Mouse (Mus musculus): ENCODE data around the gene Ckap4. TPM values are rescaled to one million over a fixed set of nuclear protein-coding genes. Genes with fewer than 3 reads are reported as not detected.
A peak's percentile ranks its signal among the peaks of the same experiment; 100 is the strongest.
"Not testable (repeated sequence)": the region's sequence is repeated elsewhere in the genome, so short reads cannot be mapped to it uniquely, and the experiment has no call there.

Gene Ckap4
- total and polyA plus RNA-seq, 2 experiments from 2014 or later, result 50.1 to 66.3 TPM

DNA sequence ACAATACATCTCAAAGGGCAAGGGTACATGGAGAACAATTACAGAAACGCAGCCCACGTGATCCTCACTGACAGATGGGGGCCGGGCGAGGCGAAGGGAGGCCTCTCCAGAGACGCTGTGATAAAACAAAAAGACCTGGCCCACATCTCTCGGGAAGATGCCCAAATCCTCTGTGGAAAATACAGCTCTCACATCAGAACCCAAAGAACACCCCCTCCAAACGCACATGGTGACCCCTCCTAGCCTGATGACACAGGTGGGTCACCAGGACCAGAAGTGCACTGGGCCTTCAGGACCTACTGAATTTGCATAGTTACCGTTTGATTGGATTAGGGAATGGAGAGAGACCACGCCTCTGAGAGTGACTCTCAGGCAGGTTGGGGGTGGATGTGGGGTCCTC, 7.4 kb downstream of the Ckap4 start:
- WGBS, result 60% methylated on average over 10 of the region's 10 CpGs
- H3K27ac ChIP-seq (ENCODE audit: low read depth, low read length), result no peak overlapping the region
- peaks cover 25% of the 10 kb centered on the region for H3K36me3 ChIP-seq (ENCODE audit: insufficient read depth)
- DNase-seq (no peak), ATAC-seq (no peak)
- TF ChIP-seq CTCF (IDR thresholded peaks at IDR 0.05; ENCODE audit: low read depth), result no peak
- no peaks in the 10 kb centered on the region for H3K27me3 ChIP-seq (ENCODE audit: insufficient read depth, low read length)
- no peak overlapping the region for H3K4me2 ChIP-seq (ENCODE audit: low read depth)
- H3K4me3 ChIP-seq (ENCODE audit: low read depth, low read length), result no peak overlapping the region
- no peak overlapping the region for H3K9ac ChIP-seq
- H3K9me3 ChIP-seq (ENCODE audit: low read length), result no peaks in the 10 kb centered on the region
- peaks cover 4% of the 10 kb centered on the region; the same call in 1 of the 2 replicates for H3K4me1 ChIP-seq (ENCODE audit: insufficient read depth)

DNA sequence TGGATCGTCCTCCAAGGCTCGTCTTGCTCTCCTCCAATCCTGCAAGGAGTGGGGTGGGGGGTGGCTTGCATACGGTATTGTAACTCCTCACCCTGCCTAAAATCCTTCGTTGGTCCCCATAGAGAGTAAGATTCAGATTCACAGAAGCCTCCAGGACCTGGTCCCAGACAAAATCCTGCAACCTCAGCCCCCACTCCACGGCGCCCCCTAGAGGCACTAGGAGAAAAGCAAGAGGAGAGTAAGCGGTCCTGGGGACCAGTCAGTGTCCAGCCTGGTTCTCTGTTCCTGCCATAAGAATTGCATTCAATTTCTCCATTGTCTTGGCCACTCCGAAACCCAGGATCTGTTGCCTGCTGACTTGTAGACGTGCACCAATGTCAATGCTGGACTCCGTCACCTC, 10.2 kb downstream of the Ckap4 start:
- Histone ChIP-seq H3K4me1 (ENCODE audit: insufficient read depth) (no peaks in the 10 kb centered on the region), H3K9ac (no peak overlapping the region), H3K36me3 (ENCODE audit: insufficient read depth) (peaks cover 25% of the 10 kb centered on the region), H3K4me2 (ENCODE audit: low read depth) (no peak overlapping the region), H3K27me3 (ENCODE audit: insufficient read depth, low read length) (no peaks in the 10 kb centered on the region), H3K9me3 (ENCODE audit: low read length) (no peaks in the 10 kb centered on the region), H3K27ac (ENCODE audit: low read depth, low read length) (no peak overlapping the region), H3K4me3 (ENCODE audit: low read depth, low read length) (no peak overlapping the region)
- DNase-seq, result no peak
- WGBS, result 54% methylated on average over 10 of the region's 10 CpGs
- ATAC-seq, result no peak
- TF ChIP-seq CTCF (IDR thresholded peaks at IDR 0.05; ENCODE audit: low read depth), result peak; percentile 40; the same call in 1 of the 2 replicates

DNA sequence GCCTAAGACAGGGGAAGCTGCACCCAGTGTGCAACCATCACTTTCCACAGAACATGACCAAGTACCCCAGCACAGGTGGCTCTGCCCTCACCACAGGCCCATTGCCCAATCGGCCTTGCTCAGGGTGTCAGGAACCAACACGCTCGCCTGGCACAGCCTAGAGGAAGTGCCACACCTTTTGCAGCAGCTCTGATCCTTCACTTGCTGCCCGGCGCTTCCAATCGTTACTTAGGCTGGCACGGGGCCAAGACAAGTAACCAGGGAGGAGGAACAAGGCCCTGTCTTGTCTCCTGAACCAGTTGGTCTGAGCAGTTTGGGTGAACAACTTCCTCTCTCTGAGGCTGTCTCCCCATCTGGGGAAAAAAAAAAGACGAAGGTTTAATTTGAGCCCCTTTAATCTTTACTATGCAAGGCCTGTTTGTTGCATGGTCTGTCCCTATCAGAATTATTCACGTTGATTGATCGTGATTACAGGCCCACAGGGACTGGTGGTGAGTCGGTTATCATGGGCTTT, 17.4 kb downstream of the Ckap4 start:
- no peak overlapping the region for H3K4me2 ChIP-seq (ENCODE audit: low read depth)
- H3K27me3 ChIP-seq (ENCODE audit: insufficient read depth, low read length), result no peaks in the 10 kb centered on the region
- no peaks in the 10 kb centered on the region for H3K9me3 ChIP-seq (ENCODE audit: low read length)
- ATAC-seq (0 out of 2 replicates have a peak, but pooled peaks have one; percentile 21), DNase-seq (no peak)
- H3K36me3 ChIP-seq (ENCODE audit: insufficient read depth), result no peaks in the 10 kb centered on the region
- 58% methylated on average over 11 of the region's 11 CpGs for WGBS
- no peak for TF ChIP-seq CTCF (IDR thresholded peaks at IDR 0.05; ENCODE audit: low read depth)
- H3K4me1 ChIP-seq (ENCODE audit: insufficient read depth), result no peaks in the 10 kb centered on the region
- no peak overlapping the region for H3K27ac ChIP-seq (ENCODE audit: low read depth, low read length)
- H3K9ac ChIP-seq, result no peak overlapping the region
- no peak overlapping the region for H3K4me3 ChIP-seq (ENCODE audit: low read depth, low read length)

DNA sequence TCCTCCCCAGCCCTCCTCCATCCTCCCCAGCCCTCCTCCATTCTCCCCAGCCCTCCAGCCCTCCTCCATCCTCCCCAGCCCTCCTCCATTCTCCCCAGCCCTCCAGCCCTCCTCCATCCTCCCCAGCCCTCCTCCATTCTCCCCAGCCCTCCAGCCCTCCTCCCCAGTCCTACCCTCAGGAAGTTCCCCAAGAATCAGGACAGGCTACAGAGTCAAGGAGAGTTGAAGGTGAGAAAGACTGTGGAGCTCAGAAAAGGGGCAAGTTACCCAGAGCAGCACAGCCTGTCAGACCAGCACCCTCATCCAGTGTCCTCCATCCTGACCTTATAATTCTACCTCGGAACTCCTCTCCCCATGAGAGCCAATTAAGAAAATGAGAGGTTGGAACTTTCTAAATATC, 17.9 kb downstream of the Ckap4 start:
- not testable (repeated sequence) for H3K9ac ChIP-seq; H3K27me3 ChIP-seq (ENCODE audit: insufficient read depth, low read length); H3K27ac ChIP-seq (ENCODE audit: low read depth, low read length); H3K9me3 ChIP-seq (ENCODE audit: low read length); H3K4me1 ChIP-seq (ENCODE audit: insufficient read depth); H3K4me3 ChIP-seq (ENCODE audit: low read depth, low read length); DNase-seq; H3K36me3 ChIP-seq (ENCODE audit: insufficient read depth); H3K4me2 ChIP-seq (ENCODE audit: low read depth)
- 0 out of 2 replicates have a peak, but pooled peaks have one; percentile 21 for ATAC-seq
- 54% methylated on average over 1 of the region's 1 CpGs for WGBS

DNA sequence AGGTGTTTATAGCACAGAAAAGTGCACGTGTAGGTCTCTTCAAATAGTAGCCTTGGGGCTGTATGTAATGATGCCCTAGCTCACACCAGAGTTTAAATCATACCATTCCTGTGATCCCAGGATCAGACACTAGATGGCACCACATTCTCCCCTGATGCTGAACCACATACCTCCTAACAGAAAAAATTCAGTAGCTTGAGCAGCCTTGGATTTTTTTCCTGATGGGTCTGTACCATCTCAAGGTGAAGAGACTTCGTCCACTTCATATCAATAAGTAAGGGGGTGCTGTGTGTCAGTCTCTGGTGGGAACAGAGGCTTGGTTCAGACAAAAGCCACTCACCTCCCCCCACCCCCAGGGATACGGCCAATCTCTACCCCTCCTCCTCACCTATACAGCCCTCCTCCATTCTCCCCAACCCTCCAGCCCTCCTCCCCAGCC, 18.3 kb downstream of the Ckap4 start:
- H3K27ac ChIP-seq (ENCODE audit: low read depth, low read length), result no peak overlapping the region
- H3K9me3 ChIP-seq (ENCODE audit: low read length), result no peaks in the 10 kb centered on the region
- no peaks in the 10 kb centered on the region for H3K27me3 ChIP-seq (ENCODE audit: insufficient read depth, low read length)
- DNase-seq, result peak; percentile 88
- H3K9ac ChIP-seq, result no peak overlapping the region
- peak; percentile 85 for ATAC-seq
- TF ChIP-seq CTCF (IDR thresholded peaks at IDR 0.05; ENCODE audit: low read depth), result peak; percentile 88
- 15% methylated on average over 3 of the region's 3 CpGs for WGBS
- H3K4me2 ChIP-seq (ENCODE audit: low read depth), result no peak overlapping the region
- no peaks in the 10 kb centered on the region for H3K36me3 ChIP-seq (ENCODE audit: insufficient read depth)
- no peak overlapping the region for H3K4me3 ChIP-seq (ENCODE audit: low read depth, low read length)
- no peaks in the 10 kb centered on the region for H3K4me1 ChIP-seq (ENCODE audit: insufficient read depth)

DNA sequence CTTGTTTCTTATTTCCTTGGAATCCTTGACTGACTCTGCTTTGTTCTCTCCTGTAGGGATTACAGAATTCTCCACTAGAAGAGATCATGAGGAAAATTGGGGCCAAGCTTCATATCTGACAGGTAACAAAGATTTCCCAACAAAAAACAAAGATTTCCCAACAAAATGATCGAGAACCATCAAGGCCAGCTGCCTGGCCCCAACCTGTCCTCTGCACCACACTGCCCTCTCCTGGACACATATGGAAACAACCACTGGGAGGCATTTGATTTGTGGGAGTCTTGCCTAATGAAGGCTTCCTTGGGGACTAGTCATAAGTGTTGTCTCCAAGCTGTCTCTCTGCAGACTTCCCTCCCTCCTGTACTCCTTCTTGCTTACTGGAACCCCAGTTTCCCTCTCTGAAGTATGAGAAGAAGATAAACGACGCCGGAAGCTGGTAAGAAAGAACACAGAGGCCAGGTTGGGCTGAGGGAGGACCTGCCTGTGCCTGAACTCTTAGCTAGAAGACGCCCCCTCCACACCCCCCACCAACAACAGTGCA, 19.8 kb downstream of the Ckap4 start:
- no peaks in the 10 kb centered on the region for H3K4me1 ChIP-seq (ENCODE audit: insufficient read depth)
- H3K36me3 ChIP-seq (ENCODE audit: insufficient read depth), result no peaks in the 10 kb centered on the region
- H3K9me3 ChIP-seq (ENCODE audit: low read length), result no peaks in the 10 kb centered on the region
- H3K27me3 ChIP-seq (ENCODE audit: insufficient read depth, low read length), result no peaks in the 10 kb centered on the region
- H3K9ac ChIP-seq, result no peak overlapping the region
- WGBS, result 45% methylated on average over 5 of the region's 5 CpGs
- TF ChIP-seq CTCF (IDR thresholded peaks at IDR 0.05; ENCODE audit: low read depth), result peak; percentile 62
- peak; percentile 45 for DNase-seq
- ATAC-seq, result no peak
- no peak overlapping the region for H3K4me2 ChIP-seq (ENCODE audit: low read depth)
- H3K27ac ChIP-seq (ENCODE audit: low read depth, low read length), result no peak overlapping the region
- H3K4me3 ChIP-seq (ENCODE audit: low read depth, low read length), result no peak overlapping the region

DNA sequence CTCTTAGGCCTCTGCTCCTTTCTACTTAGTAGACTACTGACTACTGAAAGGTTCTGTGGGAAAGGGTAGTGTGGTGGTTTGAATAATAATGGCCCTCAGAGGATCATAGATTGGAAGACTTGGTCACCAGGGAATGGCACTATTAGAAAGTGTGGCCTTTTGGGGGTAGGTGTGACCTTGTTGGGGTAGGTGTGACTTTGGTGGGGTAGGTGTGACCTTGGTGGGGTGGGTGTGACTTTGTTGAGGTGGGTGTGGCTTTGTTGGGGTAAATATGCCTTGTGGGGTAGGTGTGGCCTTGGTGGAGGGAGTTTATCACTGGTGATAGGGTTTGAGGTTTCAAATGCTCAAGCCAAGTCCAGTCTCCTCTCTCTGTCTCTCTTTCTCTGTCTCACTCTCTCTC, 21.1 kb downstream of the Ckap4 start:
- Histone ChIP-seq H3K27me3 (ENCODE audit: insufficient read depth, low read length) (no peaks in the 10 kb centered on the region), H3K27ac (ENCODE audit: low read depth, low read length) (no peak overlapping the region), H3K4me2 (ENCODE audit: low read depth) (no peak overlapping the region), H3K4me3 (ENCODE audit: low read depth, low read length) (no peak overlapping the region), H3K36me3 (ENCODE audit: insufficient read depth) (no peaks in the 10 kb centered on the region), H3K9ac (no peak overlapping the region), H3K9me3 (ENCODE audit: low read length) (no peaks in the 10 kb centered on the region), H3K4me1 (ENCODE audit: insufficient read depth) (no peaks in the 10 kb centered on the region)
- no peak for TF ChIP-seq CTCF (IDR thresholded peaks at IDR 0.05; ENCODE audit: low read depth)
- ATAC-seq (no peak), DNase-seq (no peak)
